Mouse (Mus musculus): ENCODE data around the gene Spn.

Spn gene

DNA sequence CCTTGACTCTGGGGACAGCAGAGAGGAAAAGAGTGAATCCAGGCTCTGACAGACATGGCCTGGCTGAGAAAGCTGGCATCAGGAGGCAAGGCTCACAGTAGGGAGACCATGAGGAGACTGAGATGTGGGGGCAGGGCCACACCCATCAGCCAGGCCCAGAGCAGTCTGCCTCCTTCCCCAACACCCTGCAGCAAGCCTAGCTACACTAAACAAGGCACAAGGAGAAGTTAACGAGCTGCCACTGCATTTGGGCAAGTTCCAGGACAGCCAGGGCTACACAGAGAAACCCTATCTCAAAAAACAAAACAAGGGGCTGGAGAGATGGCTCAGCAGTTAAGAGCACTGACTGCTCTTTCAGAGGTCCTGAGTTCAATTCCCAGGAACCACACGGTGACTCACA lies 4.6 kb upstream of the Spn start:
- DNase-seq (ENCODE audit: extremely low read depth, low read depth): peak; percentile 83

DNA sequence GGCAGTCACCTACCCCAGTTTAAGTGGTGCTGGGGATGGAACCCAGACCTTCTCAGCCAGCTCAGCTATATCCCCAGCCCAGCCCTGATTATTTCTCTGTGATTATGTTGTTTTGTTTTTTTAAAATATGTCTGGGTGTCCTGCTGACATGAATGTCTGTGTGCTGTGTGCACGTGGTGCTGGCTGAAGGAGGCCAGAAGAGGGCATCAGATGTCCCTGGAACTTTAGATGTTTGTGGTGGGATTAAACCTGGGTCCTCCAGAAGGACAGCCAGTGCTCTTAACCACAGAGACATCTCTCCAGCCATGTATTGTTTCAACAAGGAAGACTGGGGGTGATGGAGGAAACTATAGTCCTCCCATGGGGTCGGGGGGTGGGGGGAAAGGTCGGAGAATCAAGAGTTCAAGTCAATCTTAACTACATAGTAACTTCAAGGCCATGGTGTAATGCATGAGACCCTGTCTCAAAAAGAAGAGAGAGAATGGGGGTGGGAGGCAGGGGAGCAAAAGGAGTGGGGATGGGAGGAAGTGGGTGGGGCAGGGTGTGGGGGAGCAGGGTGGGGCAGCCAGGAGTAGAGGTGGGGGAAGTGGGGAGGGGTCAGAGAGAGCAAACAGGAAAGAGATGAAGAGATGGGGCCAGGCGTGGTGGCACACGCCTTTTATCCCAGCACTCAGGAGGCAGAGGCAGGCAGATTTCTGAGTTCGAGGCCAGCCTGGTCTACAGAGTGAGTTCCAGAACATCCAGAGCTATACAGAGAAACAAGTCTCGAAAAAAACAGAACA lies 3.2 kb upstream of the Spn start:
- peak; percentile 31 for DNase-seq (ENCODE audit: extremely low read depth, low read depth)

DNA sequence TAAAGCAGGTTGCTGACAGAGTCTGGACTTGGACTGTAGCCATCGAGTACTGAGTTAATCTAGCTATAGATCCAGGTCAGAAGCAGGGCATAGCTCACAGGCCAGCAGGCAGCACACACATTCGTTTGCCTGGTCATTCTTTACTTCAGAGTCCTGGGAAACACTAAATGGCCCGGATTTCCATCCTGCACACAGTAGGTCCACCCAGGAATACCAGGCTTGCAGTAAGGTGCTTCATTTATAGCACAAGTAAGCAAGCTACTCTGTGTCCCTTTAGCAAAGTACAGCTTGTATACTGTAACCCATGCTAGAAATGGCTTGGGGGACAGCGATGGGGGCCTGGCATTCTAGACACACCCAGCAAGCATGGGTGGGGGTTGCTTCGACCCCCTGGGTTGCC lies 1.9 kb upstream of the Spn start:
- DNase-seq (ENCODE audit: extremely low read depth, low read depth): no peak

GRCm38 (mm10) chr7:127139100-127139499 lies 1.5 kb upstream of the Spn start:
- peak; percentile 76 for DNase-seq (ENCODE audit: extremely low read depth, low read depth)

- DNase-seq (ENCODE audit: extremely low read depth, low read depth): peak; percentile 47
Observed at GRCm38 (mm10) chr7:127136181-127137071, 1.2 kb downstream of the Spn start.

GRCm38 (mm10) chr7:127134821-127135447 lies 2.7 kb downstream of the Spn start:
- DNase-seq (ENCODE audit: extremely low read depth, low read depth): peak; percentile 35

GRCm38 (mm10) chr7:127133125-127133524 lies 4.5 kb downstream of the Spn start:
- DNase-seq (ENCODE audit: extremely low read depth, low read depth): no peak

DNA sequence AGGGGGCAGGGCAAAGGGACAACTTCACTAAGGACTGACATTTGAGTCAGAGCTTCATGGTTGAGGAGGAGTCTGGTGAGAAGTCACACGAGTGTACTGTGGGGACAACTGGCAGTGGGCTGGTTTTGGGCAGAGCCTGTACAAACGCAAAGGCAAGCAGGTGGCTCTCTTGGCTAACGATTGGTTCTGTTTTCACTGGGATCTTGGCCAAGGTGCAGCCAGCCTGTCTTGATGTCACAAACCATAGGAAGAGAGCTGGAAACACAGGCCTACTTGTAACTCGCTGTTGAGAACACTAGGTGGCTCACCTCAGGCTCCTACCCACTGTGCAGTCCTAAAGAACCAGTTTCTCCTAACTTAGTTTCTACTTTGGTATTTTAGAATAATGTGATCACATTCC lies 8.0 kb downstream of the Spn start:
- peak; percentile 51 for DNase-seq (ENCODE audit: extremely low read depth, low read depth)

DNA sequence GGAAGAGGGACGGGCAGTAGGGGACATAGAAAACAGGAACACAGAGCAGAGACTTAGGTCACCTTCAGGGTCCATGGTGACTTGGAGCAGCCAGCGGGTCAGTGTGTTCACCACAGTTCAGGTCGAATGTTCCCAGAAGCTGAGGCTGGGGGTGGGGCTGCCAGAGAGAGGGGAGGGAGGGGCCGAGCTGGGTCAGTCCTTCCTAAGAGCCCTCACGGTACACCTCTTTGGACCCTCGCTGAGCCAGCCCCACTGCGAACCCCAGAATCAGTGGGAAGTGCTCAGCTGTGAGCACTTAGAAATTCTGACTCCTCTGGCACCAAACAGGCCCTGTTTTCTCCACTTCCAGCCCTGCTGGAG lies 15.7 kb downstream of the Spn start, which contains the start of gene Qprt:
Qprt (minus strand) TSS at position 316 of the 360 bp plus-strand sequence.
- DNase-seq (ENCODE audit: extremely low read depth, low read depth): no peak

DNA sequence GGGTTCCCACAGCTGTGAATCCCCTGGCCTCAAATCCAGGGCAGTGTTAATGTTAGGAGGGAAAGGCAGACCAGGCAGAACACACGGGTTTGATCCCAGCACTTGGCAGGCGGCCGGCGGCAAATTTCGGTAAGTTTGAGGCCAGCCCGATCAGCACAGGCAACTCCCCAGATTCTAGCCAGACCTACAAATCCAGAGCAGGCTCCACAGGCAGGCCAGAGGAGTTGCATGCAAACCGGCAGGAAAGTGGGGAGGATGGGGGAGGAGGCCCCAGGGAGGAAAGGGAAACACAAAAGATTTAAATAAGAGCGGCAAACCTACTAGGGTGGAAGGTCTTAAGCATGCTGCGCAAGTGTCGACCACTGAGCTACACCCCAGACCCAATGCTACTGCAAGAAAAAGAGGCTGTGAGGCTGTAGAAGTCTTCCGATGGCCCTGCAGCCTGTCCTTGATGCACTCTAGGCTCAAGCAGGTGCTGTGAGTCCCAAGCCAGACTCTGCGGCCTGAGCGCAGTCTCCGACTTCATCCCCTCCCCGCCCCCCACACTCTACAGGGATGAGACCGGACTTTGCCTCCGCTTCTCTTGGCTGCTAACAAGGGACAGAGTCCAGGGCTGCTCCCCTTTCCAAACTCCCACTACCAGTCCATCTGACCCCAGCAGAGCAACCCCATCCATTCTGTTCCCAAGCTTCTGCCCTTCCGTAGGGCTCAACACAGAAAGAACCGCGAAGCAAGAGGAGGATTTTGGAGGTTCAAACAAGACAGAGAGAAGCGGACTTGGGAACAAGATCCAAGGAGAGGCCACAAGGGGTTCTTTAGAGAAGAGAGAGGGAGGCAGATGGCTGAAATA lies 16.3 kb downstream of the Spn start:
- DNase-seq (ENCODE audit: extremely low read depth, low read depth): no peak

DNA sequence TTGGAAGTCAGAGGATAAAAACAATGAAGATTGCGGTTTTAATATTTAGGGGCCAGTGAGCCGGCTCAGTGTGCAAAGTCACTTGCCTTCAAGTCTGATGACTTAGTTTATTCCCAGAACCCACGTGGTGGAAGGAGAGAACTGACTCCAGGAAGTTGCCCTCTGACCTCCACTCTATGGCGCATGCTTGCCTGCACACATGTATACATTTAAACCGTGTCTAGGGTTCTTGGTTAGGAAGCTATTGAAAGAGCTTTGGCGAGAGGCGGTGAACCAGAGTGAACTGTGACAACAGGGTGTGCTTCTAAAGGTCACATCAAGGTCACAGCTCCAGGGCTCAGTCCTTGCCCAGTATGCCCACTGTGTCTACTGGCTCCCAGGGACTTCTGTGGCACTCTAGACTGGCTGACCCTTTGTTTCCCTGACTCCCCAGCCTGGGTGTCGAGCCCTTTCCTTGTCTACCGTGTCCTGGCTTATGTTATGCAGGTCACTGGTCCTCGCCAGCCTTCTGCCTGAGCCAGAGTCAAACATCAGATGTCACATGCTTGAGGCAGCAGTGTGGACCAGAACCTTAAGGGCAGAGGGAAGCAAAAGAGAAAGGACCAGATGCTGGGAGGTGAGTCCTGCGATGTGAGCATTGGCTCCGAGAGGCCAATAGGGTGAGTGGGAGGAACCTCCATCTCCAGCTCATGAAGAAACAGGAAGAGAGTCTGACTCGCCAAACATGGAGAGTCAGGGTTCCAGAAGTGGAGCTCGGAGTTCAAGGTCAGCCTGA lies 18.8 kb downstream of the Spn start:
- DNase-seq (ENCODE audit: extremely low read depth, low read depth): no peak

GRCm38 (mm10) chr7:127117948-127118347 lies 19.7 kb downstream of the Spn start:
- no peak for DNase-seq (ENCODE audit: extremely low read depth, low read depth)

DNA sequence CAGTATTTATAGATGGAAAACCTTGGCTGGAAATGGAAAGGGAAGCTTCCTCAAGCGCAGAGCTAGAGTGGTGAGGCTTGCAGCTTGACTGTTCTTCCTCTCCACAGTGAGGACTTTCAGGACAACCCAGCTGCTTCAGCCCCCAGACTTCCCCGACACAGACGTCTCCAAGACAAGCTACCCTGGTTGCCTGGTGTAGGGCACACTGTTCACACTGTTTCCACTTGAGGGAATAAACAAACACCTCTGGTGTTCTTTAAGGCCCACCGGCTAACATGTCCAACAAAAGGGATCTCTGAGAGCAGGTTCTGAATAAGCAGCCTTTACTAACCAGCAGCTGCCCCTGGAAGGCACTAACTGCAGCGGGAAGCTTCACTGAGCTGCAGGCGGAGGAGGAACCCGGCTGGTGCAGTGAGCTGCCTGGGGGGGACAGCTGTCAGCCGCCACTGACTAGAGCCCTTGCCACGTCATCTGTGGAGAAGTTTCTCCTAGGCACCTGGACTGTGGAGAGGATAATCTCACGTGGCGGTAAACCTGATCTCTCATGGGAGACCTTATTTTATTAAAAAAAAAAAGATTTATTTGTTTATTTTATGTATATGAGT lies 21.2 kb downstream of the Spn start:
- DNase-seq (ENCODE audit: extremely low read depth, low read depth): no peak

- no peak for DNase-seq (ENCODE audit: extremely low read depth, low read depth)
Observed at GRCm38 (mm10) chr7:127114920-127115319, 22.7 kb downstream of the Spn start.

- no peak for DNase-seq (ENCODE audit: extremely low read depth, low read depth)
Observed at GRCm38 (mm10) chr7:127113614-127114259, 23.9 kb downstream of the Spn start.

- DNase-seq (ENCODE audit: extremely low read depth, low read depth): no peak
Observed at GRCm38 (mm10) chr7:127112921-127113597, 24.6 kb downstream of the Spn start.

GRCm38 (mm10) chr7:127112251-127112841 lies 25.3 kb downstream of the Spn start:
- no peak for DNase-seq (ENCODE audit: extremely low read depth, low read depth)

GRCm38 (mm10) chr7:127111461-127111860 lies 26.2 kb downstream of the Spn start:
- no peak for DNase-seq (ENCODE audit: extremely low read depth, low read depth)
